Mouse (Mus musculus) spleen, adult 2 months (tissue): Measurements from ENCODE around the gene Fam168a. TPM values are rescaled to one million over a fixed set of nuclear protein-coding genes. Genes with fewer than 3 reads are reported as not detected.
A peak's percentile ranks its signal among the peaks of the same experiment; 100 is the strongest.
"Not testable (repeated sequence)": the region's sequence is repeated elsewhere in the genome, so short reads cannot be mapped to it uniquely, and the experiment has no call there.

ENCODE experiments used
- DNase-seq, 2 experiments: peaks; one replicate each; pipeline versions ENCODE4 v3.0.0 to v3.0.0-alpha.2; 2012 to 2021; ENCODE audit warnings: low spot score in 2 of 2, low read depth in 1 of 2
- H3K27ac ChIP-seq: fragments of 200-500 bp; 2 replicates; pipeline ENCODE4 v1.5.1; 2012; ENCODE audit warnings: low read length, inconsistent platforms; ENCODE audit not compliant: insufficient read depth
- H3K27me3 ChIP-seq: fragments of 200-500 bp; 2 replicates; pipeline ENCODE4 v1.6.1; 2012; ENCODE audit warnings: mild to moderate bottlenecking, moderate library complexity, low read length, inconsistent platforms; ENCODE audit not compliant: control insufficient read depth, insufficient read depth
- H3K36me3 ChIP-seq: fragments of 200-500 bp; 2 replicates; pipeline ENCODE4 v1.6.1; 2012; ENCODE audit warnings: mild to moderate bottlenecking, low read length, inconsistent platforms; ENCODE audit not compliant: control insufficient read depth, insufficient read depth
- H3K4me1 ChIP-seq: fragments of 200-500 bp; 2 replicates; pipeline ENCODE4 v1.6.1; 2011; ENCODE audit warnings: inconsistent platforms; ENCODE audit not compliant: control insufficient read depth, insufficient read depth, insufficient read length
- H3K4me3 ChIP-seq: fragments of 200-500 bp; 2 replicates; pipeline ENCODE4 v1.5.1; 2011; ENCODE audit warnings: mild to moderate bottlenecking, inconsistent platforms; ENCODE audit not compliant: insufficient read depth, insufficient read length; ENCODE audit errors: extremely low read depth
- CTCF ChIP-seq: fragments of 200-500 bp; IDR thresholded peaks from 2 replicates; pipeline ENCODE4 v1.5.1; 2011; ENCODE audit warnings: mild to moderate bottlenecking, inconsistent platforms; ENCODE audit not compliant: insufficient read depth, insufficient read length, insufficient replicate concordance; ENCODE audit errors: extremely low read depth
- POLR2A ChIP-seq: fragments of 200-500 bp; IDR thresholded peaks from 2 replicates; pipeline ENCODE4 v1.6.1; 2011; ENCODE audit warnings: low read depth, low read length, inconsistent platforms
- WGBS: fragments of 180-500 bp; shearing (Covaris S2); methylation state at CpG from one replicate; pipeline ENCODE4 v1.1.7; 2018; 5-methylcytosine and 5-hydroxymethylcytosine counted together
- polyA plus RNA-seq: library from polyadenylated mRNA; depleted of rRNA; stranded (reverse); fragments of >200 nt; gene quantifications from 2 replicates; pipeline ENCODE4 v1.2.3, GENCODE M21; 2012

Fam168a gene
- polyA plus RNA-seq, 1 experiment = 56.7 TPM

GRCm38 (mm10) chr7:100845026-100845400 is 138.6 kb downstream of the Fam168a start:
- peak overlapping the region; percentile 47 for H3K27ac ChIP-seq
- peaks cover 18% of the 10 kb centered on the region for H3K36me3 ChIP-seq
- no peak for TF ChIP-seq POLR2A
- TF ChIP-seq CTCF = no peak

GRCm38 (mm10) chr7:100845412-100845811 is 139.0 kb downstream of the Fam168a start:
- TF ChIP-seq CTCF = no peak
- no peak for TF ChIP-seq POLR2A
- Histone ChIP-seq H3K27me3 (no peaks in the 10 kb centered on the region), H3K36me3 (peaks cover 19% of the 10 kb centered on the region), H3K27ac (peak overlapping the region; percentile 47), H3K4me3 (no peak overlapping the region), H3K4me1 (peaks cover 16% of the 10 kb centered on the region; the same call in 1 of the 2 replicates)
- peak; percentile 46 to 47 for DNase-seq
- WGBS = 0% methylated on average over 1 of the region's 1 CpGs

More at GRCm38 (mm10) chr7:100845026-100845400, 138.6 kb downstream of the Fam168a start:
- no peak for DNase-seq
- peaks cover 16% of the 10 kb centered on the region; the same call in 1 of the 2 replicates for H3K4me1 ChIP-seq
- no peak overlapping the region for H3K4me3 ChIP-seq
- H3K27me3 ChIP-seq = no peaks in the 10 kb centered on the region

GRCm38 (mm10) chr7:100846033-100846432 is 139.6 kb downstream of the Fam168a start:
- peaks cover 16% of the 10 kb centered on the region; the same call in 1 of the 2 replicates for H3K4me1 ChIP-seq
- not testable (repeated sequence) for DNase-seq, H3K27me3 ChIP-seq, H3K4me3 ChIP-seq
- peaks cover 21% of the 10 kb centered on the region for H3K36me3 ChIP-seq
- WGBS = 38% methylated on average over 7 of the region's 7 CpGs
- peak overlapping the region; percentile 52 for H3K27ac ChIP-seq

GRCm38 (mm10) chr7:100847131-100847530 is 140.7 kb downstream of the Fam168a start:
- TF ChIP-seq POLR2A (no peak), CTCF (no peak)
- 93% methylated on average over 6 of the region's 6 CpGs for WGBS
- Histone ChIP-seq H3K4me3 (no peak overlapping the region), H3K27ac (no peak overlapping the region), H3K27me3 (no peaks in the 10 kb centered on the region), H3K36me3 (peaks cover 22% of the 10 kb centered on the region), H3K4me1 (peaks cover 26% of the 10 kb centered on the region; the same call in 1 of the 2 replicates)
- no peak for DNase-seq

GRCm38 (mm10) chr7:100848744-100849143 is 142.3 kb downstream of the Fam168a start:
- TF ChIP-seq CTCF (peak; percentile 87; the same call in 1 of the 2 replicates), POLR2A (no peak)
- Histone ChIP-seq H3K36me3 (peaks cover 22% of the 10 kb centered on the region), H3K4me1 (peaks cover 41% of the 10 kb centered on the region; the same call in 1 of the 2 replicates)

GRCm38 (mm10) chr7:100849508-100849907 is 143.1 kb downstream of the Fam168a start:
- 96% methylated on average over 2 of the region's 2 CpGs for WGBS
- Histone ChIP-seq H3K36me3 (peaks cover 22% of the 10 kb centered on the region), H3K4me1 (peaks cover 49% of the 10 kb centered on the region; the same call in 1 of the 2 replicates), H3K27me3 (no peaks in the 10 kb centered on the region), H3K4me3 (no peak overlapping the region), H3K27ac (no peak overlapping the region)
- no peak for DNase-seq
- TF ChIP-seq CTCF (no peak), POLR2A (no peak)

More at GRCm38 (mm10) chr7:100848744-100849143, 142.3 kb downstream of the Fam168a start:
- Histone ChIP-seq H3K4me3 (no peak overlapping the region), H3K27me3 (no peaks in the 10 kb centered on the region), H3K27ac (no peak overlapping the region)
- 50% methylated on average over 6 of the region's 6 CpGs for WGBS
- peak in 1 of 2 experiments; percentile 71 for DNase-seq

GRCm38 (mm10) chr7:100851481-100852356 is 145.3 kb downstream of the Fam168a start:
- H3K27ac ChIP-seq = peak overlapping the region; percentile 20; the same call in 1 of the 2 replicates
- DNase-seq = no peak
- peaks cover 22% of the 10 kb centered on the region for H3K36me3 ChIP-seq
- 55% methylated on average over 9 of the region's 9 CpGs for WGBS
- peaks cover 52% of the 10 kb centered on the region; the same call in 1 of the 2 replicates for H3K4me1 ChIP-seq
- no peak overlapping the region for H3K4me3 ChIP-seq
- TF ChIP-seq POLR2A = no peak
- no peak for TF ChIP-seq CTCF
- H3K27me3 ChIP-seq = no peaks in the 10 kb centered on the region
